Mouse (Mus musculus) midbrain, postnatal 0 days (tissue): ENCODE results near the gene Msh5. TPM values are rescaled to one million over a fixed set of nuclear protein-coding genes. Genes with fewer than 3 reads are reported as not detected.
"Not testable (repeated sequence)": the region's sequence is repeated elsewhere in the genome, so short reads cannot be mapped to it uniquely, and the experiment has no call there.

Source experiments
- ATAC-seq: fragments of 200-750 bp; cut with Nextera tagmentation; 2 replicates; pipeline ENCODE4 v1.8.0; 2017; ENCODE audit warnings: moderate number of reproducible peaks, mild to moderate bottlenecking, moderate TSS enrichment, moderate library complexity; ENCODE audit not compliant: low FRiP score
- DNase-seq: peaks from one replicate; pipeline ENCODE4 v3.0.0-alpha.2; 2015; ENCODE audit warnings: low spot score
- H3K27ac ChIP-seq: fragments of 300-500 bp; sonication (generic); 2 replicates; pipeline ENCODE4 v1.5.1; 2014; ENCODE audit warnings: low read depth, mild to moderate bottlenecking, low read length, mixed read lengths
- H3K27me3 ChIP-seq: fragments of 300-500 bp; sonication (generic); 2 replicates; pipeline ENCODE4 v1.6.1; 2014; ENCODE audit warnings: low read length, control low read depth, mixed read lengths; ENCODE audit not compliant: insufficient read depth
- H3K36me3 ChIP-seq: fragments of 300-500 bp; sonication (generic); 2 replicates; pipeline ENCODE4 v1.6.1; 2014; ENCODE audit warnings: low read length, control low read depth, mixed read lengths; ENCODE audit not compliant: insufficient read depth
- H3K4me1 ChIP-seq: fragments of 300-500 bp; sonication (generic); 2 replicates; pipeline ENCODE4 v1.6.1; 2014; ENCODE audit warnings: mild to moderate bottlenecking, control low read depth, antibody characterized with exemption, low read length, mixed read lengths; ENCODE audit not compliant: insufficient read depth
- H3K4me2 ChIP-seq: fragments of 300-500 bp; sonication (generic); 2 replicates; pipeline ENCODE4 v1.6.1; 2014; ENCODE audit warnings: low read depth, mild to moderate bottlenecking, low read length, mixed read lengths; ENCODE audit not compliant: poor library complexity, severe bottlenecking
- H3K4me3 ChIP-seq: fragments of 300-500 bp; sonication (generic); 2 replicates; pipeline ENCODE4 v1.5.1; 2014; ENCODE audit warnings: low read depth, mild to moderate bottlenecking, low read length, moderate library complexity
- H3K9ac ChIP-seq: fragments of 300-500 bp; sonication (generic); replicated peaks from 2 replicates; pipeline ENCODE4 v1.6.1; 2014; ENCODE audit warnings: mild to moderate bottlenecking, low read length, moderate library complexity, mixed read lengths; ENCODE audit not compliant: poor library complexity, severe bottlenecking
- H3K9me3 ChIP-seq: fragments of 300-500 bp; sonication (generic); 2 replicates; pipeline ENCODE4 v1.6.1; 2016; ENCODE audit warnings: low read length, control low read depth
- CTCF ChIP-seq: IDR thresholded peaks from 2 replicates; pipeline ENCODE4 v1.5.1; 2016; ENCODE audit warnings: antibody characterized with exemption, mild to moderate bottlenecking
- WGBS: fragments of 180-500 bp; shearing (Covaris S2); extraction: QIAGEN DNeasy Blood & Tissue Kit; methylation state at CpG from one replicate; pipeline ENCODE4 v1.1.7; 2014; 5-methylcytosine and 5-hydroxymethylcytosine counted together
- polyA plus RNA-seq: library from polyadenylated mRNA; unstranded; fragments of >200 nt; fragmentation: Nextera tagmentation; extraction: Ambion mirVana; gene quantifications from 2 replicates; pipeline ENCODE4 v1.2.1, GENCODE M21; 2015
- total RNA-seq: library from RNA; depleted of rRNA; stranded (reverse); fragments of >200 nt; gene quantifications from 2 replicates; pipeline ENCODE4 v1.2.3, GENCODE M21; 2014

Msh5 gene
- total and polyA plus RNA-seq, 2 experiments from 2014 or later = 1.3 to 3.8 TPM

- H3K27me3 ChIP-seq = no peaks in the 10 kb centered on the region
- peaks cover 60% of the 10 kb centered on the region for H3K36me3 ChIP-seq
- no peaks in the 10 kb centered on the region for H3K4me1 ChIP-seq
- H3K4me3 ChIP-seq = no peak overlapping the region
- no peaks in the 10 kb centered on the region for H3K9me3 ChIP-seq
- H3K9ac ChIP-seq = no peak overlapping the region
- no peak for ATAC-seq
- WGBS = 93% methylated on average over 16 of the region's 16 CpGs
- H3K4me2 ChIP-seq = no peak overlapping the region
- TF ChIP-seq CTCF = no peak
- DNase-seq = no peak
- no peak overlapping the region for H3K27ac ChIP-seq
Observed at GRCm38 (mm10) chr17:35015296-35015695, 31.2 kb downstream of the Msh5 start.

GRCm38 (mm10) chr17:35013221-35013620 lies 33.3 kb downstream of the Msh5 start:
- Histone ChIP-seq H3K4me2 (no peak overlapping the region), H3K27ac (no peak overlapping the region), H3K36me3 (peaks cover 72% of the 10 kb centered on the region), H3K4me1 (no peaks in the 10 kb centered on the region), H3K27me3 (no peaks in the 10 kb centered on the region), H3K9me3 (no peaks in the 10 kb centered on the region), H3K9ac (no peak overlapping the region), H3K4me3 (no peak overlapping the region)
- DNase-seq (no peak), ATAC-seq (no peak)
- no peak for TF ChIP-seq CTCF
- 86% methylated on average over 6 of the region's 6 CpGs for WGBS

- 90% methylated on average over 13 of the region's 13 CpGs for WGBS
- TF ChIP-seq CTCF = no peak
- H3K9ac ChIP-seq = no peak overlapping the region
- DNase-seq (no peak), ATAC-seq (no peak)
- H3K4me2 ChIP-seq = no peak overlapping the region
- H3K27ac ChIP-seq = no peak overlapping the region
- H3K4me3 ChIP-seq = no peak overlapping the region
- H3K4me1 ChIP-seq = no peaks in the 10 kb centered on the region
- no peaks in the 10 kb centered on the region for H3K9me3 ChIP-seq
- no peaks in the 10 kb centered on the region for H3K27me3 ChIP-seq
- H3K36me3 ChIP-seq = peaks cover 72% of the 10 kb centered on the region
Observed at GRCm38 (mm10) chr17:35012430-35012829, 34.1 kb downstream of the Msh5 start.

GRCm38 (mm10) chr17:35011440-35011839 lies 35.1 kb downstream of the Msh5 start:
- 92% methylated on average over 8 of the region's 8 CpGs for WGBS
- peaks cover 71% of the 10 kb centered on the region for H3K36me3 ChIP-seq
- ATAC-seq = no peak

GRCm38 (mm10) chr17:35009586-35009985 lies 37.0 kb downstream of the Msh5 start:
- DNase-seq = no peak
- no peaks in the 10 kb centered on the region for H3K4me1 ChIP-seq
- WGBS = 85% methylated on average over 7 of the region's 7 CpGs
- H3K27ac ChIP-seq = no peak overlapping the region
- H3K4me3 ChIP-seq = no peak overlapping the region
- peaks cover 66% of the 10 kb centered on the region for H3K36me3 ChIP-seq
- no peaks in the 10 kb centered on the region for H3K27me3 ChIP-seq
- no peak overlapping the region for H3K4me2 ChIP-seq
- H3K9ac ChIP-seq = no peak overlapping the region
- no peaks in the 10 kb centered on the region for H3K9me3 ChIP-seq
- no peak for TF ChIP-seq CTCF
- ATAC-seq = no peak

More at GRCm38 (mm10) chr17:35011440-35011839, 35.1 kb downstream of the Msh5 start:
- no peak for TF ChIP-seq CTCF
- no peak for DNase-seq
- no peak overlapping the region for H3K9ac ChIP-seq
- no peak overlapping the region for H3K4me3 ChIP-seq
- no peak overlapping the region for H3K4me2 ChIP-seq
- H3K9me3 ChIP-seq = no peaks in the 10 kb centered on the region
- no peak overlapping the region for H3K27ac ChIP-seq
- no peaks in the 10 kb centered on the region for H3K4me1 ChIP-seq
- H3K27me3 ChIP-seq = no peaks in the 10 kb centered on the region

GRCm38 (mm10) chr17:35007387-35007991 lies 39.1 kb downstream of the Msh5 start:
- ATAC-seq (no peak), DNase-seq (no peak)
- no peak overlapping the region for H3K4me2 ChIP-seq
- H3K27me3 ChIP-seq = no peaks in the 10 kb centered on the region
- WGBS = 95% methylated on average over 7 of the region's 7 CpGs
- H3K4me1 ChIP-seq = peaks cover 3% of the 10 kb centered on the region
- no peaks in the 10 kb centered on the region for H3K9me3 ChIP-seq
- H3K4me3 ChIP-seq = no peak overlapping the region
- no peak overlapping the region for H3K27ac ChIP-seq
- no peak overlapping the region for H3K9ac ChIP-seq
- TF ChIP-seq CTCF = peak; percentile 34; the same call in 1 of the 2 replicates
- peaks cover 48% of the 10 kb centered on the region for H3K36me3 ChIP-seq

GRCm38 (mm10) chr17:35005902-35006301 lies 40.6 kb downstream of the Msh5 start:
- H3K9ac ChIP-seq, ATAC-seq, H3K9me3 ChIP-seq, H3K4me2 ChIP-seq, DNase-seq, H3K27me3 ChIP-seq, H3K27ac ChIP-seq, H3K4me3 ChIP-seq, H3K4me1 ChIP-seq: not testable (repeated sequence)
- WGBS = 96% methylated on average over 4 of the region's 5 CpGs
- H3K36me3 ChIP-seq = peaks cover 32% of the 10 kb centered on the region
